Mouse (Mus musculus): Measurements from ENCODE around the gene Rrnad1. TPM values are rescaled to one million over a fixed set of nuclear protein-coding genes. Genes with fewer than 3 reads are reported as not detected.

The Rrnad1 gene
- 20.2 and 20.6 TPM in 2 replicates for polyA plus RNA-seq (2015; fragmentation: Nextera tagmentation; extraction: Ambion mirVana)

DNA sequence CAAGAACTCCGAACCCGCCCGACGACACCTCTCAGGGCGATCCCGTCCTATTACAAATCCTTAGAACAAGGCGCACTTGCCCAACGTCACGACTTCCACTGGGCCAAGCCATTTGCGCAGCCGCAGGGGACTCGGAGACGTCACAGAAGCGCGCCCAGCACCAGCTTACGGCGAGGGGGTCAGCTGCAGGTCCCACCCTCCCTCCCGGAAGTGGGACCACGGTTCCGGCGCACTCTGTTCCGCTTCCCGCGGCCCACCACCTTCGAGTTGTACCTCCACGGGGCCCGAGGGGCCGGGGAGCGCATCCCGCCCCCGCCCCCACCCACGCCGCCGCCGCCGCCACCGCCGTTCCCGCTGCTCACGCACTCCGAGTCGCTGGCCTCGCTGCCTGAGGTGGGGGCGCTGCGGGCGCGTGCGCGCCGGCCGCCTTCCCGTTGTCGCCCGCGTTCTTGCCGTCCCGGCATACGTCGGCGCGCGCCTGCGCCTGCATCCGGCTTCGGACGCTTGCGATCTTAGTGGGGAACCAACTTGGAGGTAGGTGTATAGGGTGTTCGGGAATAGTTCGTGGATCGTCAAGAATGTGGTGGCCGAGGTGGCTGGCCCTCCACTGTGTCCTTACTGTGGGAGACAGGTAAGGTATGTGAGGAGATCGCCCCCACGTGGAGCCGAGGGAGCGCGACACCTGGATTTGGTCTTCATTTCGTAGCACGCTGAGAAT lies at the start of gene Rrnad1, which contains the start of gene Isg20l2:
Rrnad1 (minus strand) TSS at position 640 of the 718 bp plus-strand sequence.
Isg20l2 (plus strand) TSS at position 237 of the 718 bp plus-strand sequence.
- peaks cover 15% of the 10 kb centered on the region for H3K36me3 ChIP-seq (ENCODE audit: control insufficient read depth, insufficient read depth, low read length)
- 0% methylated on average over 72 of the region's 78 CpGs for WGBS
- H3K4me2 ChIP-seq (ENCODE audit: low read depth, low read length): peak within 1 kb of the TSS; percentile 62
- peak within 1 kb of the TSS; percentile 90 for H3K4me3 ChIP-seq (ENCODE audit: low read length)
- peak; percentile 99 for ATAC-seq (ENCODE audit: low read depth)
- H3K4me1 ChIP-seq (replicated peaks; ENCODE audit: control insufficient read depth, insufficient read depth, low read length): peaks cover 15% of the 10 kb centered on the region
- H3K27ac ChIP-seq (ENCODE audit: low read length): peak within 1 kb of the TSS; percentile 81
- H3K9ac ChIP-seq (ENCODE audit: low read length): peak within 1 kb of the TSS; percentile 92
- no peaks in the 10 kb centered on the region for H3K9me3 ChIP-seq (ENCODE audit: control insufficient read depth, low read length)
- H3K27me3 ChIP-seq (ENCODE audit: control insufficient read depth, insufficient read depth, low read depth, low read length): no peaks in the 10 kb centered on the region

DNA sequence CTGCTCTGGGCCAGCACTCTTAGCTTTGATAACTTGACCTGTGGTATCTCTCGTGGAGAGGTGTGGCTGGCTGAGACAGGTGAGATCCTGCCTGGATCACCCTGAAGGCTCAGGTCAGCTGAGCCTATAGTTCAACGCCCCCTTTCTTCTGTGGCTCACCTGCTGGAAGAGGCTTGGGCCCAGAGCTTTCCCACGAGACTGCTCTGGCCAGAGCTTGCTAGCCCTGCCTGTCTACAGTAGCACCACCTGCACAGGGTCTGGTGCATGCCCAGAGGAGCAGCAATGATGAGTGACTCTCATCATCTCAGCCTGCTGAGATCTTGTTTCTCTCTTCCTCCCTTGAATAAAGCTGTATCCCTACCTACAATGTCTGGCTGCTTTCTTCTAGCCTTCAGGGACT lies 49.6 kb upstream of the Rrnad1 start:
- Histone ChIP-seq H3K9me3 (ENCODE audit: control insufficient read depth, low read length) (no peaks in the 10 kb centered on the region), H3K4me1 (replicated peaks; ENCODE audit: control insufficient read depth, insufficient read depth, low read length) (peaks cover 37% of the 10 kb centered on the region), H3K4me2 (ENCODE audit: low read depth, low read length) (no peak overlapping the region), H3K4me3 (ENCODE audit: low read length) (no peak overlapping the region), H3K36me3 (ENCODE audit: control insufficient read depth, insufficient read depth, low read length) (no peaks in the 10 kb centered on the region), H3K27ac (ENCODE audit: low read length) (no peak overlapping the region), H3K9ac (ENCODE audit: low read length) (no peak overlapping the region), H3K27me3 (ENCODE audit: control insufficient read depth, insufficient read depth, low read depth, low read length) (no peaks in the 10 kb centered on the region)
- WGBS: 47% methylated on average over 3 of the region's 3 CpGs
- ATAC-seq (ENCODE audit: low read depth): no peak

DNA sequence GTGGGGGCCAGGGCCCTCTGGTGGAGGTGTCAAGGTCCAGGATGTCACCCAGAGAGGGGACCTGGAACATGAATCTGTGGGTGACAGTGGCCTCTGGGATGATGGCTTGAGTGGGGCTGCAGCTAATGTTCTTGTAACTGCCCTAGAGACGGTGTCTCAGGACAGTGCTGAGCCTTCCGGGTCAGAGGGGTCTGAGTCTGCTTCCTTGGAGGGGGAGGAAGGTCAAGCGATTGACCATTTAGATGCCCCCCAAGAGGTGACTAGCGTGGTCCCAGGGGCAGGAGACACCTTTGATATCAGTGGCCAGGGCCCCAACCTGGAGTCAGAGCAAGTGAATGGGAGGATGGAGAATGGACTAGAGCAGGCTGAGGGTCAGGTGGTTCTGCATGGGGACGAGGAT lies 49.0 kb upstream of the Rrnad1 start:
- Histone ChIP-seq H3K4me2 (ENCODE audit: low read depth, low read length) (no peak overlapping the region), H3K9ac (ENCODE audit: low read length) (no peak overlapping the region), H3K4me1 (replicated peaks; ENCODE audit: control insufficient read depth, insufficient read depth, low read length) (peaks cover 37% of the 10 kb centered on the region), H3K4me3 (ENCODE audit: low read length) (no peak overlapping the region), H3K27me3 (ENCODE audit: control insufficient read depth, insufficient read depth, low read depth, low read length) (no peaks in the 10 kb centered on the region), H3K27ac (ENCODE audit: low read length) (no peak overlapping the region), H3K9me3 (ENCODE audit: control insufficient read depth, low read length) (no peaks in the 10 kb centered on the region), H3K36me3 (ENCODE audit: control insufficient read depth, insufficient read depth, low read length) (no peaks in the 10 kb centered on the region)
- no peak for ATAC-seq (ENCODE audit: low read depth)
- 80% methylated on average over 5 of the region's 5 CpGs for WGBS

DNA sequence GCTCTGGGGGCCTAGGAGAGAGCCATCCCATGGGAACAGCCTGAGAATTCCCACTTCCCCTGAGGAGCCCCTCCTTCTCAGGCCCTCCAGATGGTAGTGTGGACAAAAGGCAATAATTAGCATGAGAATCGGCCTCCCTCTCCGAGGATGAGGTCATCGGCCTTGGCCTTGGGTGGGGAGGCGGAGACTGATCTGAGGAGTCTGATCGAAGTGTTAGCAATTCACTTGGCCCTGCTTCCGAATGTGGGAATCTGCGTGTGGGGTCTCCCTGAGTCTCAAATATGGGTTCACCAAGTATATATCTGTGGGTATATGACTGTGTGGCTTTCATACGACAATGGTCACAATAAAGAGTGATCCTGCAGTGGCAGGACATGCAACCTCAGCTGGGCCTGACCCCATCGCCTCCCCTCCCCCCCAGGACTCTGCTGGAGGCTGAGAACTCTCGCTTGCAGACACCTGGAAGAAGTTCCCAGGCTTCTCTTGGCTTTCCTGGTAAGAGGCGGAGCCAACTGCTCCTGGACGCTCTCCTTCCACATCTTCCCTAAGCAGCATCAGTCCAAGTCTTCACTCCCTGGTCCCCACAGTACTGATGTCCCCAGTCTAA lies 44.0 kb upstream of the Rrnad1 start:
- Histone ChIP-seq H3K4me1 (replicated peaks; ENCODE audit: control insufficient read depth, insufficient read depth, low read length) (peaks cover 41% of the 10 kb centered on the region), H3K27ac (ENCODE audit: low read length) (0 out of 2 replicates have a peak overlapping the region, but pooled peaks have one; percentile 46), H3K27me3 (ENCODE audit: control insufficient read depth, insufficient read depth, low read depth, low read length) (no peaks in the 10 kb centered on the region; the same call in 1 of the 2 replicates), H3K4me2 (ENCODE audit: low read depth, low read length) (peak overlapping the region; percentile 90), H3K4me3 (ENCODE audit: low read length) (peak overlapping the region; percentile 61), H3K9me3 (ENCODE audit: control insufficient read depth, low read length) (no peaks in the 10 kb centered on the region), H3K9ac (ENCODE audit: low read length) (peak overlapping the region; percentile 49; the same call in 1 of the 2 replicates), H3K36me3 (ENCODE audit: control insufficient read depth, insufficient read depth, low read length) (no peaks in the 10 kb centered on the region)
- ATAC-seq (ENCODE audit: low read depth): no peak; the same call in 1 of the 2 replicates
- WGBS: 28% methylated on average over 12 of the region's 12 CpGs

DNA sequence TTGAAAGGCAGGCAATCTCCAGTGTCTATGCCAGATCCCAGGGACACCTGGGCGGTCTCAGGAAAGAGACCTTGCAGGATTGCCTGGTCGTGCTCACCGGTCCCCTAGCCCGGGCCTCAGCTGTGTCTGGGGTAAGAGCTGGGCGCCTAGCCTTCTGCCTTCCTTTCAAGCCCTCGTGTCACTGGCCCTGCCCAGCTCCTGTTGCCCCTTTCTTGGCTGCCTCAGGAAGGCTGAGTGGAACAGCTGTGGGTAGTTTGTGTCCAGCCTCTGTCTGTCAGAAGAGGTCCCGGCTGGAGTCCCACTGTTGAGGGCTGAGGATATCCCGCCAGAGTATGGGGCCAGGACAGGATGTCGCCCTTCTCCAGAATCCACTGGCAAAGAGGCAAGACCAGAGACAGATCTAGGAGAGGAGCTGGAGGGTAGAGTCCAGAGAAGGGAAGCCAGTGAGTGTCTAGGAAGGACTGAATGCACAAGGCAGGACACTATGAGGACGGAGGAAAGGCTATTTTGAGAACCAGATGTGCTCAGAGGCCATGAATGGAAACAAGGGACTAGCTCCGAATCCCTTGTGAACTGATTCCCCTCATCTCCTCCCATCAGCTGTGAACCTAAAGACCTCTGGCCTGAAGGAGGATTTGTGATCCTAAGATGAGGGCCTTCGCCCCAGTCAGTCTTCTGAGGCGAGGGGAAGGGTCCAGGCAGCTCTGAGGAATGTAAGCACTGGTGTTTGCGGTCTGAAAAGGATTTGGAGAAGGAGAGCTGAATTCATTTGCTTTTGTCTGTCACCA lies 43.3 kb upstream of the Rrnad1 start:
- Histone ChIP-seq H3K9me3 (ENCODE audit: control insufficient read depth, low read length) (no peaks in the 10 kb centered on the region), H3K27ac (ENCODE audit: low read length) (peak overlapping the region; percentile 46; the same call in 1 of the 2 replicates), H3K4me1 (replicated peaks; ENCODE audit: control insufficient read depth, insufficient read depth, low read length) (peaks cover 41% of the 10 kb centered on the region), H3K36me3 (ENCODE audit: control insufficient read depth, insufficient read depth, low read length) (no peaks in the 10 kb centered on the region), H3K9ac (ENCODE audit: low read length) (peak overlapping the region; percentile 49), H3K4me2 (ENCODE audit: low read depth, low read length) (peak overlapping the region; percentile 90), H3K4me3 (ENCODE audit: low read length) (peak overlapping the region; percentile 61), H3K27me3 (ENCODE audit: control insufficient read depth, insufficient read depth, low read depth, low read length) (no peaks in the 10 kb centered on the region; the same call in 1 of the 2 replicates)
- WGBS: 42% methylated on average over 14 of the region's 14 CpGs
- ATAC-seq (ENCODE audit: low read depth): no peak

DNA sequence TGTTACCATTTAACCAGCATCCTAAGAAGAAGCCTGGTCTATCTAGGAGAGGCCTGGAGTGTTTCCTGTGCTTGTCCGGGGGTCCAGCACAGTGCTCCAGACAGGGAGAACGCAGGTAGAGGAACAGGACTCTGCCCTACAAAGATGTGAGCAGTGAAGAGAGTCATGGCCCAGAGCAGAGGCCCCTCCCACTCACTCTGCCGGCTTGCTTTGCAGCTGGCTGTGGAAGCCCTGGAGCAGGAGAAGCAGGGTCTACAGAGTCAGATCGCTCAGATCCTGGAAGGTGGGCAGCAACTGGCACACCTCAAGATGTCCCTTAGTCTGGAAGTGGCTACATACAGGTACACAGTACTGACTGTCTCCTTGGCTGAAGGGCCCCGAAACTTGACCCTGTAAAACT lies 42.3 kb upstream of the Rrnad1 start:
- H3K4me2 ChIP-seq (ENCODE audit: low read depth, low read length): peak overlapping the region; percentile 90
- no peak for ATAC-seq (ENCODE audit: low read depth)
- WGBS: 24% methylated on average over 5 of the region's 5 CpGs

DNA sequence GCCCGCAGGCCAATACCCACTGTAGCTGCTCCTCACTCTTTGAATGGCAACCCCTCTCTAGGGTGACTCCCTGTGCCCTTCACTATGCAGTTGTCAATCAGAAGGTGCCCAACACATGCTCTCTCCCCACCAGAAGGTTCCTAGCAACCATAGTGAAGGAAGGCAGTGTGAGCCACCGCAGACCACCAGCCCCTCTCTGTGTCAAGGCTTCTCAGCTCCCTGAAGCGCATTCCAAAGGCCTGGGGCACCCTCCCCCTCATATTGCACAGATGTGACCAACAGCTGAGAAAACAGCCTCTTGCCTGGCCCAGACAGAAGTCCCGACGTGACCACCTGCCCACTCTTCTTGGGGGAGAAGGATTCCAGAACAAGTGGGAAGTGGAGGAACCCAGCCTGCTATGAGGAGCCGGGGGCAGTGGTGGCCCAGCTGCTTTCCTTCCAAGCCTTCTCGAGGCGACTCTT lies 41.7 kb upstream of the Rrnad1 start:
- 11% methylated on average over 8 of the region's 8 CpGs for WGBS
- H3K9ac ChIP-seq (ENCODE audit: low read length): peak overlapping the region; percentile 78
- ATAC-seq (ENCODE audit: low read depth): no peak

More for the DNA sequence above, 42.3 kb upstream of the Rrnad1 start:
- H3K9ac ChIP-seq (ENCODE audit: low read length): peak overlapping the region; percentile 78
- peak overlapping the region; percentile 61 for H3K4me3 ChIP-seq (ENCODE audit: low read length)
- H3K4me1 ChIP-seq (replicated peaks; ENCODE audit: control insufficient read depth, insufficient read depth, low read length): peaks cover 41% of the 10 kb centered on the region
- no peaks in the 10 kb centered on the region for H3K36me3 ChIP-seq (ENCODE audit: control insufficient read depth, insufficient read depth, low read length)
- H3K27me3 ChIP-seq (ENCODE audit: control insufficient read depth, insufficient read depth, low read depth, low read length): no peaks in the 10 kb centered on the region; the same call in 1 of the 2 replicates
- H3K9me3 ChIP-seq (ENCODE audit: control insufficient read depth, low read length): no peaks in the 10 kb centered on the region
- H3K27ac ChIP-seq (ENCODE audit: low read length): 0 out of 2 replicates have a peak overlapping the region, but pooled peaks have one; percentile 4

DNA sequence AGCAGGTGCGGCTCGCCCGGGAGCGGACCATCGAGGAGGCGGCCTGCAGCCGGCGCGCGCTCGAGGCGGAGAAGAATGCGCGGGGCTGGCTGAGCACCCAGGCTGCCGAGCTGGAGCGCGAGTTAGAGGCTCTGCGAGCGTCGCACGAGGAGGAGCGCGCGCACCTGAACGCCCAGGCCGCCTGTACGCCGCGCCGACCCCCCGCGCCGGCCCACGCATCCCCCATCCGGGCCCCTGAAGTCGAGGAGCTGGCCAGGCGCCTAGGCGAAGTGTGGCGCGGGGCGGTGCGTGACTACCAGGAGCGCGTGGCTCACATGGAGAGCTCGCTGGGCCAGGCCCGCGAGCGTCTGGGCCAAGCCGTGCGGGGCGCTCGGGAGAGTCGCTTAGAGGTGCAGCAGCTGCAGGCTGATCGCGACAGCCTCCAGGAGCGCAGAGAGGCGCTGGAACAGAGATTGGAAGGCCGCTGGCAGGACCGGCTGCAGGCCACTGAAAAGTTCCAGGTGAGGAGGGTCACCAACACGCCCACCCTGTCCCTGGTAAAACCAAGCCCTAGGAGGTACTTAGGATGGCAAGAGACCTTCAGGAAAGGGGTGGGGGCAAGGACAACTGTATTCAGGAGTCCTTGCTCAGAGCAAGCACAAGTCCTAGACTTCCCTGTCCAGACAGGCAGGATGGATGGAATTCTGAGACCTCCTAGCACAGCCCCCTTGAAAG lies 41.1 kb upstream of the Rrnad1 start:
- peak overlapping the region; percentile 61 for H3K4me3 ChIP-seq (ENCODE audit: low read length)
- H3K4me1 ChIP-seq (replicated peaks; ENCODE audit: control insufficient read depth, insufficient read depth, low read length): peaks cover 41% of the 10 kb centered on the region
- ATAC-seq (ENCODE audit: low read depth): peak; percentile 50
- peak overlapping the region; percentile 90 for H3K4me2 ChIP-seq (ENCODE audit: low read depth, low read length)
- H3K9ac ChIP-seq (ENCODE audit: low read length): peak overlapping the region; percentile 78
- H3K9me3 ChIP-seq (ENCODE audit: control insufficient read depth, low read length): no peaks in the 10 kb centered on the region
- under 1% methylated on average over 56 of the region's 60 CpGs for WGBS
- H3K27me3 ChIP-seq (ENCODE audit: control insufficient read depth, insufficient read depth, low read depth, low read length): no peaks in the 10 kb centered on the region; the same call in 1 of the 2 replicates
- no peaks in the 10 kb centered on the region for H3K36me3 ChIP-seq (ENCODE audit: control insufficient read depth, insufficient read depth, low read length)
- peak overlapping the region; percentile 38 for H3K27ac ChIP-seq (ENCODE audit: low read length)

More for the DNA sequence above, 41.7 kb upstream of the Rrnad1 start:
- H3K4me3 ChIP-seq (ENCODE audit: low read length): peak overlapping the region; percentile 61
- no peak overlapping the region for H3K27ac ChIP-seq (ENCODE audit: low read length)
- H3K4me1 ChIP-seq (replicated peaks; ENCODE audit: control insufficient read depth, insufficient read depth, low read length): peaks cover 41% of the 10 kb centered on the region
- peak overlapping the region; percentile 90 for H3K4me2 ChIP-seq (ENCODE audit: low read depth, low read length)
- no peaks in the 10 kb centered on the region for H3K9me3 ChIP-seq (ENCODE audit: control insufficient read depth, low read length)
- no peaks in the 10 kb centered on the region for H3K36me3 ChIP-seq (ENCODE audit: control insufficient read depth, insufficient read depth, low read length)
- H3K27me3 ChIP-seq (ENCODE audit: control insufficient read depth, insufficient read depth, low read depth, low read length): no peaks in the 10 kb centered on the region; the same call in 1 of the 2 replicates
